In genomic region chr15:77970470-77971292, GRCm38 (mm10) we compare ENCODE assay signal across 8 mouse cellular contexts. TPM values are rescaled to one million over a fixed set of nuclear protein-coding genes. Genes with fewer than 3 reads are reported as not detected.
DNase-seq lines count a peak whose midpoint lies in the region; ATAC-seq lines count a peak whose summit lies in the region.

Gene Eif3d (minus strand): TSS chr15:77970813.

- under 1% methylated on average over 67 of the region's 72 CpGs for WGBS in hindbrain, embryonic 14.5 days

- ATAC-seq in hindbrain, embryonic 14.5 days (ENCODE audit: low FRiP score) = peak; percentile 89

- H3K27ac ChIP-seq in hindbrain, embryonic 14.5 days = peak within 1 kb of the TSS; percentile 99

- no peaks in the 10 kb centered on the region for H3K27me3 ChIP-seq in hindbrain, embryonic 14.5 days (ENCODE audit: control insufficient read depth, insufficient read depth, low read length)

- H3K9ac ChIP-seq in hindbrain, embryonic 14.5 days = peak within 1 kb of the TSS; percentile 92

- no peaks in the 10 kb centered on the region for H3K9me3 ChIP-seq in hindbrain, embryonic 14.5 days (ENCODE audit: control insufficient read depth, low read length)

- peaks cover 29% of the 10 kb centered on the region for H3K36me3 ChIP-seq in hindbrain, embryonic 14.5 days (replicated peaks; ENCODE audit: control insufficient read depth, insufficient read depth)

- DNase-seq in R1 (ENCODE audit: low read depth, low spot score) = peak; percentile 97
- peak; percentile 99 for DNase-seq in cerebellum, postnatal 25 days
- peak; percentile 99 for DNase-seq in frontal cortex, postnatal 25 days (ENCODE audit: low spot score in 2 of 2)
- peak; percentile 95 for DNase-seq in hindbrain, embryonic 14.5 days (ENCODE audit: low spot score)
- DNase-seq in layer of hippocampus, postnatal 36 days = peak; percentile 96 to 97
- DNase-seq in lung, postnatal 36 days = peak; percentile 99
- peak; percentile 98 for DNase-seq in retina, postnatal 1 day
- DNase-seq in urinary bladder, adult 18-20 months (ENCODE audit: low spot score in 2 of 2) = peak; percentile 94 to 99

- H3K4me3 ChIP-seq in hindbrain, embryonic 14.5 days (replicated peaks; ENCODE audit: low read length) = peak within 1 kb of the TSS; percentile 77

- peaks cover 12% of the 10 kb centered on the region for H3K4me1 ChIP-seq in hindbrain, embryonic 14.5 days (replicated peaks; ENCODE audit: control insufficient read depth, insufficient read depth, low read length)

- peak within 1 kb of the TSS; percentile 95 for H3K4me2 ChIP-seq in hindbrain, embryonic 14.5 days (replicated peaks)

RNA-seq across cellular contexts. Expression of gene Eif3d, which starts in this region (rescaled TPM):
- polyA plus RNA-seq in hindbrain, embryonic 14.5 days (2014; fragmentation: Nextera tagmentation; extraction: Ambion mirVana) = 167 and 177 TPM in 2 replicates
- 100 to 1,000 TPM in 1 of 2 experiments, 10 to 100 TPM in 1; 96.9 to 102 TPM for total RNA-seq in layer of hippocampus, postnatal 36 days (2021)

Comparison
In these comparisons a context has a peak if more than half of its experiments do, and no peak if none do; other contexts are left out.
1. Peak in every context shown above with its lines: DNase-seq, ATAC-seq, H3K4me3 ChIP-seq and H3K27ac ChIP-seq.